Mouse (Mus musculus) lung, postnatal 14 days (tissue): ENCODE results near the gene Rnf148.

Experiments used
- DNase-seq: peaks from one replicate; pipeline ENCODE4 v3.0.0; 2021

Gene Rnf148

DNA sequence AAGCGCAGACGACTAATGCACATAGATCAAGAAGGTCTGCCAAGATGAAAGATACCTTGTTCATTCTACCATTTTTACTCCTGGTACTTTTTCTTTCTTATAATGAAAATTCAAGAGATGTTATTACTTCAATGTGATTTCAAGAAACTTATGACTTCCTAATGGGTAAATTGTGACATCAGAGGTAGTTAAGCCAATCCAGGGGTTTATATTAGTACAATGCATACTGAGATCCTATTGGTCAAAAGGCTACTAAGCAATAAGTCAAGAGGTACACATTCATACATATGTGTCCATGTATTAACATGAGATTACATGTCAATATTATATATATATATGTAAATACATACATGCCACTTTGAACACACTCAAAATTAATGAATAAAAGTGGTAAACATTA, at the start of gene Rnf148:
Gene Rnf148 (minus strand): TSS at position 101 of the 400 bp plus-strand sequence.
- DNase-seq, result no peak

DNA sequence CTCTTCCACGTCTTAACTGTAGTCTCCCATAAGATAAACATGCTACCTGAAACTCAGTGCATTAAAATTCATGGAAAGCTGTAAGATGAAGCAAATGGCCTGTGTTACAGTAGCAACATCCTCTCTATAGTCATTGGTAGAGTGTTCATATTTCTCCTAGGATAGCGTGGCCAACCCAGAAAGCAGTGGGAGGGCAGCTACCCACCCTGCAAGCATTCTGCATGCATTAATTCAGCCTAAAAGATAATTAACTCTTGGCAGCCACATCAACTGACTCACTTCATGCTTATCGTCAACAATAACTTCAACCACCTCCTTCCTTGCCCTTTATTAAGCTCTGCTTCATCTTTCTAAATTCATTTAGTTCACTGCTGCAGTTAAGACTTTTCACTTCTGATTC, 45.9 kb upstream of the Rnf148 start:
- DNase-seq, result no peak

DNA sequence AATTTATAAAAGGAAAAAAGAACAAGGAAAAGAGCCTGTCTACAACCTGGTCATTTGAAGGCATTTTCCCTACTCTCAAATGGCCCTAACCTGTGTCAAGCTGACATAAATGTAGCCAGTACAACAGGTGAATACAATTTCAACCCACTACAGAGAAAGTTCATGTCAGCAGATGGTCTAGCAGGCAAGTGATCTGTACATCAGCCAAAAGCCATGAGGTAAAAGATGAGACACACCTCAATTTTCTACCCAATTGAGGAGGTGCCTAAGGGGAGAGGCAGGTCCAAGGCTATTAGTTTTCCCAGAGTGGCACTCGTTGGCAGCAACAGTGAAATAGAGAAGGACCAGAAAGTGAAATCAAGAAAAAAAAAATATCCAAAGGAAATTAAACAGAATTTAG, 23.2 kb upstream of the Rnf148 start:
- no peak for DNase-seq

DNA sequence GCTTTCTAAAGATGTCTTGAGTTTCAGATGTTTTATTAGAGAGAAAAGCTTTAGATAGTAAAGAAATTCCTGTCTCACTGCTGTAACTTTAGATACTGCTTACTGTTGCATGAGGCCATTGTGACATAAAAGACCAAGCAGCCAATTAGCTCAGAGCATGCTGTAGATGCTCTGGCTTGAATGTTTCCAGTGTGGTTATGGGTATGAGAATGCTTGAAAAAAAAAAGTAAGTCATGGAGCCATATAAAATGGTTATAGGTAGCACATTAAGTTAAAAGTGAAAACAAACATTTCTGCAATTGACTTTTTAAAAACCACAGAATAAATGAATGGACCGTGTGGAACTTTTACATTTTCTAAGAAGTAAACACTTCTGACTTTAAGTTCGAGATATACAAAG, 4.7 kb downstream of the Rnf148 start, which contains the start of gene Rnf133:
Gene Rnf133 (minus strand): TSS at position 101 of the 400 bp plus-strand sequence.
- no peak for DNase-seq

DNA sequence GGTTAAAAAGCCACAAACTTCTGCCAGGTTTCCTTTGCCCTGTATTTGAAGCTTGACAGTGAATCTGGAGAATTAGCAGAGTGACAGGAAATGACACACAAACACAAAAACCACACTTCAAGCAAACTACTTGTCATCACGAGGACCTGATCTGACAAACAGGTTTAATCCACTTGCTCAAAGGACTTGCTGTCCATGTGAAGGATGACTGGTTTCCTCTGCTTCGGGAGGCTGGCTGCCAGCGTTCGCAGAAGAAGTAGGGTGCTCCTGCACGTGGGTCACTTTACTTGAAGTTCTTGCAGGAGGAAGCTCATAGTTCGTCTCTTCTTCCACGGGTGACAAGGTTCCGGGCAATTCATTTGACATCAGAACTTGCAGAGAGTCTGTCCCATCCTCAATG, 6.2 kb downstream of the Rnf148 start:
- DNase-seq, result no peak

DNA sequence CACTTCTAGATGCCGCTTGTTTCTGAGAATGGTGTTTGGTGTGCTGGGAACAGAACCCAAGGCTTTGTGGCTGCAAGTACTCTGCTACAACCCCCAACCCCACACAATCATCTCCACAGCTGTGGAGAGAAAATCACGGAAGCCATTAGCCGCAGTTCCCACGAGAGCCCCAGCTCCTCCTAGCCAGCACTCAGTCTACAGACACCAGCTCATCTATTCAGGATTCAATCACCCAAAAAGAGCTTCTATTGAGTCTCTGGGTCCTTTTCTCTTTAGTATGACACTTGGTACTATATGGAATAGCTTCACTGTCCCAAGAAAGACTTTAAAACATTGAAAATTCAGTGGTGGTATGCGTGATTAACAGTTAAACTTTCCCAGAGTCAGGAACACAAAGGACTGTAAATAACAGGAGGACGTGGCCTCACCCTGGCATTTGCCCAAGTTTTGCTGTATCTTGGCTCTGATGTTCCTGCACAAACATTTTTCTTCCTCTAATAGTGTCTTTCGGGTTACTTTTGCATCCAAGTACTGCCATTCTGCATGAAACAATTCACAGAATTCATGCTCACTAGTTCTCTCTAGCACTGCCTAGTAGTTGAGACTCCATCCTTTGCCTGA, 7.2 kb downstream of the Rnf148 start:
- peak; percentile 76 for DNase-seq

DNA sequence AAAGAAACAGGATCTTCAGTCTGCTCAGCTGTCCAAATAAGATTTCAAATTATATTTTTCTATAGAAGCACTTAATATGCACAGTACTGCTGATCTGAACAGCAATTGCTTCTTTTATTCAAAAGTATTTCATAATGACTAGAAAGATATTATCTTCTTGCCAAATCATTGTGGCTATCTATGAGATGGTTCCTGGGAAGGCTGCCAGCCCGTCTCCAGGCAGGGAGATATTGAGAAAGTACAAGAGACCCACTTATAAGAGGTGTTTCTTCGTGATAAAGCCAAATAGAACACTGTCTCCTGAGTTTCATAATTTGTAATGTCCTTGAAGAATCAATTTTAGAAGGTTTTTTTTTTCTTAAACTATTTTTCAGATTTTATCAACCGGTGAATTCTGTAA, 17.9 kb downstream of the Rnf148 start:
- no peak for DNase-seq

DNA sequence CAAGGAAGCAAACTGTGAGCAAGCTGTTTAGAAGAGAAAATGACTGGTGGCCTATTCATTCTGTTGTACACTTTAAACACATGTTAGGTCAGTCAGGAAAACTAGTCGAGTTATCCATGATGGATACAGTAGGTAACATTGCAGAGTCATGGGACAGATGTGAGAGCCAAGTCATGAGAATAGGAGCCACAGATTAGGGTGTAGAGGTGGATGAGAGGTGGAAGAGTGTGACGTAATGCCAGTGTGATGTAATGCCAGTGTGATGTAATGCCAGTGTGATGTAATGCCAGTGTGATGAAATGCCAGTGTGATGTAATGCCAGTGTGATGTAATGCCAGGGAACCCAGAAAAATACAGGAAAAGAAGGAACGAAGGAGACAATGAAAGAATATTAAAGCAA, 19.7 kb downstream of the Rnf148 start:
- no peak for DNase-seq

DNA sequence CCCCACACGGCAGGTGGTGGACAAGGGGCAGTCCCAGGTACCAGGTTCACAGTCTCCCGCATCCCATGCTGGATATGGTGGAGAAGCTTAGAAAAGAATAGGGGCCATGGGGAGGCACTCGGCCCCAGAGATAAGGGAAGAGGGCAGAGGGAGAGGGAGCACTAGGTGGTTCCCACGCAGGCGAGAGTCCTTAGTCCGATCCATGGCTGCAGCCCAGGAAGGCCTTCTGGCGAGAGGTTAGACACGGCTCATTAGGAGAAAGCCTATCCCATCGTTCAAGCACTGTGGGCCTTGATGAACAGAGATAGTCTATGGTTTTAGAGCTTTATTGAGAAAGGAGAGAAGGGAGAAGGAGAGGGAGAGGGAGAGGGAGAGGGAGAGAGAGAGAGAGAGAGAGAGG, 20.9 kb downstream of the Rnf148 start:
- DNase-seq, result no peak

DNA sequence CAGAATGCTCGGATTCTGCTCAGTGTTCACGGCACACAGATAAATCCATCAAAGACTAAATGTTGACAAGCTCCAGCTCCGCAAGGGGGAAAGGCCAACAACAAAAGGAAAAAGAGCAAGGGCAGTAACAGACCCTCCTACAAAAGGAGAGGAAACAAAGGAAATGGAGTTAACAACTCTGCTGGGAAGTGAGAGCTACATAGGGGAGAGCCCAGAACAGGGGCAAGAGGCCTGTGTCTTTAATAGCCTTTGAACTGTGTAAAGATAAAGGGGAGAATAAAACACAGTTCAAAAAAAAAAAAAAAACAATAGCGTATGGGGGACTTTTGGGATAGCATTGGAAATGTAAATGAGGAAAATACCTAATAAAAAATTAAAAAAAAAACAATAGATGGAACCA, 24.5 kb downstream of the Rnf148 start:
- DNase-seq, result no peak
